Comparison of ENCODE assay signal across 8 mouse cellular contexts in genomic region chr3:86545945-86546344, GRCm38 (mm10). TPM values are rescaled to one million over a fixed set of nuclear protein-coding genes. Genes with fewer than 3 reads are reported as not detected.
DNase-seq lines count a peak whose midpoint lies in the region; ATAC-seq and TF ChIP-seq lines count a peak whose summit lies in the region.

No protein-coding gene starts in this region.

- no peak overlapping the region for H3K27ac ChIP-seq in gastrocnemius, adult 2 months
- H3K27ac ChIP-seq in heart, postnatal 0 days (ENCODE audit: low read depth): no peak overlapping the region
- no peak overlapping the region for H3K27ac ChIP-seq in liver, embryonic 15.5 days (replicated peaks)

- TF ChIP-seq EP300 in heart, postnatal 0 days (IDR thresholded peaks at IDR 0.05; ENCODE audit: low read depth): no peak

- peaks cover 19% of the 10 kb centered on the region; the same call in 1 of the 2 replicates for H3K4me1 ChIP-seq in heart, postnatal 0 days (ENCODE audit: control insufficient read depth, insufficient read depth)
- peaks cover 18% of the 10 kb centered on the region for H3K4me1 ChIP-seq in liver, embryonic 15.5 days (replicated peaks)

- H3K9ac ChIP-seq in heart, postnatal 0 days (replicated peaks; ENCODE audit: low read depth, low read length): no peak overlapping the region
- H3K9ac ChIP-seq in liver, embryonic 15.5 days: no peak overlapping the region

- no peak for ATAC-seq in heart, postnatal 0 days (ENCODE audit: insufficient read depth, low read depth)
- no peak for ATAC-seq in liver, embryonic 15.5 days (ENCODE audit: insufficient read depth)

- H3K27me3 ChIP-seq in heart, postnatal 0 days (ENCODE audit: control insufficient read depth, insufficient read depth, low read length): peaks cover 49% of the 10 kb centered on the region
- peaks cover 53% of the 10 kb centered on the region for H3K27me3 ChIP-seq in liver, embryonic 15.5 days

- no peaks in the 10 kb centered on the region for H3K9me3 ChIP-seq in heart, postnatal 0 days (replicated peaks; ENCODE audit: control insufficient read depth, low read length)
- no peaks in the 10 kb centered on the region for H3K9me3 ChIP-seq in liver, embryonic 15.5 days (replicated peaks)

- no peak for DNase-seq in gastrocnemius, adult 2 months
- DNase-seq in gastrocnemius, adult 8-10 months (ENCODE audit: low spot score in 2 of 2): no peak
- DNase-seq in CD4-positive helper T cell, adult 2 months (ENCODE audit: low read depth, low spot score): peak; percentile 7
- DNase-seq in heart, postnatal 0 days (ENCODE audit: low spot score): peak; percentile 36
- DNase-seq in right cerebral cortex, postnatal 14 days: no peak
- no peak for DNase-seq in testis, postnatal 10 days (ENCODE audit: low spot score)
- no peak for DNase-seq in ovary, postnatal 10 days (ENCODE audit: low spot score)

- intact Hi-C loops in gastrocnemius, adult 2 months (cut with DNase I): no loop called here

- TF ChIP-seq CTCF in gastrocnemius, adult 2 months (IDR thresholded peaks at IDR 0.05): no peak
- no peak for TF ChIP-seq CTCF in heart, postnatal 0 days (IDR thresholded peaks at IDR 0.05; ENCODE audit: low read depth)

- H3K4me2 ChIP-seq in heart, postnatal 0 days (ENCODE audit: low read depth, low read length): peak overlapping the region; percentile 73
- peak overlapping the region; percentile 58 for H3K4me2 ChIP-seq in liver, embryonic 15.5 days

- no peaks in the 10 kb centered on the region for H3K36me3 ChIP-seq in heart, postnatal 0 days (replicated peaks; ENCODE audit: control insufficient read depth, insufficient read depth, low read length)
- no peaks in the 10 kb centered on the region for H3K36me3 ChIP-seq in liver, embryonic 15.5 days (replicated peaks)

- 36% methylated on average over 5 of the region's 5 CpGs for WGBS in heart, postnatal 0 days
- WGBS in liver, embryonic 15.5 days (ENCODE audit: insufficient replicate concordance): 23% methylated on average over 5 of the region's 5 CpGs

- peak overlapping the region; percentile 67 for H3K4me3 ChIP-seq in gastrocnemius, adult 2 months
- peak overlapping the region; percentile 54 for H3K4me3 ChIP-seq in heart, postnatal 0 days (ENCODE audit: low read depth, low read length)
- peak overlapping the region; percentile 40 for H3K4me3 ChIP-seq in liver, embryonic 15.5 days (replicated peaks)

RNA-seq across cellular contexts. Expression of gene Mab21l2, which starts 2.5 kb away (rescaled TPM):
- total RNA-seq in gastrocnemius, adult 2 months (2021): under 1 TPM in 1 of 2 experiments, not detected in 1; 0.17 TPM
- not detected for total RNA-seq in gastrocnemius, adult 8-10 months (2022)
- total RNA-seq in heart, postnatal 0 days (2014; rRNA removed; ENCODE audit: low replicate concordance): 0.53 TPM in 1 of 2 replicates, not detected in the other
- polyA plus RNA-seq in heart, postnatal 0 days (2015; fragmentation: Nextera tagmentation; extraction: Ambion mirVana): 0.27 and 0.48 TPM in 2 replicates
- 0.26 and 0.38 TPM in 2 replicates for polyA plus RNA-seq in liver, embryonic 15.5 days (2015; fragmentation: Nextera tagmentation; extraction: Ambion mirVana)

Comparison
In these comparisons a context has a peak if more than half of its experiments do, and no peak if none do; other contexts are left out.
1. DNase-seq: peak in CD4-positive helper T cell, adult 2 months (single experiment) and heart, postnatal 0 days (single experiment); none in gastrocnemius, adult 2 months (single experiment), gastrocnemius, adult 8-10 months (0 of 2), right cerebral cortex, postnatal 14 days (single experiment), testis, postnatal 10 days (single experiment) and ovary, postnatal 10 days (single experiment).
2. Peak in every context shown above with its lines, with median percentiles within 50 percentile points of each other: H3K4me3 ChIP-seq.